Mouse (Mus musculus) CH12.LX (cell line): Measurements from ENCODE around the gene Hist1h3g. TPM values are rescaled to one million over a fixed set of nuclear protein-coding genes. Genes with fewer than 3 reads are reported as not detected.
A peak's percentile ranks its signal among the peaks of the same experiment; 100 is the strongest.
"Not testable (repeated sequence)": the region's sequence is repeated elsewhere in the genome, so short reads cannot be mapped to it uniquely, and the experiment has no call there.

Source experiments
- DNase-seq: peaks from one replicate; pipeline ENCODE4 v3.0.0-alpha.2; 2013; ENCODE audit errors: extremely low read depth
- H3K27ac ChIP-seq: 2 replicates; pipeline ENCODE4 v1.5.1; 2012; ENCODE audit warnings: low read depth, mild to moderate bottlenecking, control low read depth, moderate library complexity; ENCODE audit not compliant: insufficient read depth
- H3K27me3 ChIP-seq: replicated peaks from 2 replicates; pipeline ENCODE3; 2012; ENCODE audit warnings: inconsistent platforms
- H3K36me3 ChIP-seq, 2 experiments: replicated peaks in 1 of 2; 2 replicates each; pipeline versions ENCODE3 to v1.6.1; 2012; ENCODE audit warnings: inconsistent platforms in 1 of 2, low read length in 1 of 2, mild to moderate bottlenecking in 1 of 2, mixed read lengths in 1 of 2, moderate library complexity in 1 of 2; ENCODE audit not compliant: control insufficient read depth in 1 of 2, insufficient read depth in 1 of 2
- H3K4me1 ChIP-seq, 2 experiments: 2 replicates each; pipeline ENCODE4 v1.6.1; 2012; ENCODE audit warnings: inconsistent platforms in 1 of 2, moderate library complexity in 1 of 2; ENCODE audit not compliant: insufficient read depth in 2 of 2, control insufficient read depth in 1 of 2
- H3K4me2 ChIP-seq: 2 replicates; pipeline ENCODE4 v1.6.1; 2012; ENCODE audit warnings: low read depth, mild to moderate bottlenecking, control low read depth; ENCODE audit not compliant: poor library complexity, insufficient read depth, severe bottlenecking
- H3K4me3 ChIP-seq, 3 experiments: fragments of 150-350 bp in 1 of 3; sonication (generic) in 1 of 3; replicated peaks in 1 of 3; 2 replicates each; pipeline versions ENCODE3 to v1.5.1; 2011 to 2012; ENCODE audit warnings: low read depth in 2 of 3, low read length in 2 of 3, mild to moderate bottlenecking in 2 of 3, moderate library complexity in 2 of 3, control low read depth in 1 of 3, improper control_type of control experiment in 1 of 3, inconsistent platforms in 1 of 3, mixed read lengths in 1 of 3; ENCODE audit not compliant: poor library complexity in 1 of 3
- H3K79me2 ChIP-seq: replicated peaks from 2 replicates; pipeline ENCODE4 v1.6.1; 2012; ENCODE audit warnings: mild to moderate bottlenecking, moderate library complexity; ENCODE audit not compliant: control insufficient read depth, poor library complexity, insufficient read depth, severe bottlenecking; ENCODE audit errors: extremely low read depth
- H3K9ac ChIP-seq: 2 replicates; pipeline ENCODE4 v1.6.1; 2012; ENCODE audit warnings: low read depth, mild to moderate bottlenecking, control low read depth, moderate library complexity; ENCODE audit not compliant: insufficient read depth
- H3K9me3 ChIP-seq: replicated peaks from 2 replicates; pipeline ENCODE3; 2012; ENCODE audit warnings: low read length, inconsistent platforms, mixed read lengths
- BHLHE40 ChIP-seq: IDR thresholded peaks from 2 replicates; pipeline ENCODE4 v1.6.1; 2011; ENCODE audit warnings: mild to moderate bottlenecking, low read depth, low read length, improper control_type of control experiment
- CHD1 ChIP-seq: IDR thresholded peaks from 2 replicates; pipeline ENCODE4 v1.6.1; 2012; ENCODE audit warnings: low read depth, low read length, improper control_type of control experiment, inconsistent platforms
- CHD2 ChIP-seq: IDR thresholded peaks from 2 replicates; pipeline ENCODE4 v1.6.1; 2011; ENCODE audit warnings: low read length, improper control_type of control experiment
- CTCF ChIP-seq, 2 experiments: IDR thresholded peaks in 1 of 2; conservative IDR thresholded peaks in 1 of 2; 2 replicates each; pipeline ENCODE4 v1.5.1; 2011 to 2012; ENCODE audit warnings: low read depth in 2 of 2, low read length in 2 of 2, improper control_type of control experiment in 1 of 2, inconsistent platforms in 1 of 2, mild to moderate bottlenecking in 1 of 2, moderate library complexity in 1 of 2
- ELF1 ChIP-seq: IDR thresholded peaks from 2 replicates; pipeline ENCODE4 v1.6.1; 2014; ENCODE audit warnings: low read depth, mild to moderate bottlenecking, inconsistent platforms, low read length, improper control_type of control experiment
- ETS1 ChIP-seq: conservative IDR thresholded peaks from 2 replicates; pipeline ENCODE4 v1.6.1; 2012; ENCODE audit warnings: low read depth, mild to moderate bottlenecking, inconsistent platforms, low read length, improper control_type of control experiment, moderate library complexity
- HCFC1 ChIP-seq: IDR thresholded peaks from 2 replicates; pipeline ENCODE4 v1.6.1; 2012; ENCODE audit warnings: low read depth, mild to moderate bottlenecking, inconsistent platforms, low read length, improper control_type of control experiment
- IRF4 ChIP-seq: IDR thresholded peaks from 2 replicates; pipeline ENCODE4 v1.6.1; 2014; ENCODE audit warnings: low read depth, mild to moderate bottlenecking, inconsistent platforms, low read length, improper control_type of control experiment
- KAT2A ChIP-seq: IDR thresholded peaks from 2 replicates; pipeline ENCODE4 v1.6.1; 2012; ENCODE audit warnings: low read length, improper control_type of control experiment, inconsistent platforms; ENCODE audit not compliant: insufficient replicate concordance
- MAFK ChIP-seq: IDR thresholded peaks from 2 replicates; pipeline ENCODE4 v1.6.1; 2011; ENCODE audit warnings: low read length, improper control_type of control experiment; ENCODE audit not compliant: insufficient replicate concordance
- MAX ChIP-seq: IDR thresholded peaks from 2 replicates; pipeline ENCODE4 v1.6.1; 2011; ENCODE audit warnings: low read length, improper control_type of control experiment
- MAZ ChIP-seq: IDR thresholded peaks from 2 replicates; pipeline ENCODE4 v1.6.1; 2012; ENCODE audit warnings: low read depth, mild to moderate bottlenecking, inconsistent platforms, low read length, improper control_type of control experiment, moderate library complexity
- MXI1 ChIP-seq: IDR thresholded peaks from 2 replicates; pipeline ENCODE4 v1.6.1; 2011; ENCODE audit warnings: mild to moderate bottlenecking, low read depth, low read length, improper control_type of control experiment
- NELFE ChIP-seq: IDR thresholded peaks from 2 replicates; pipeline ENCODE4 v1.6.1; 2011; ENCODE audit warnings: low read depth, low read length, improper control_type of control experiment
- NRF1 ChIP-seq: IDR thresholded peaks from 2 replicates; pipeline ENCODE4 v1.6.1; 2014; ENCODE audit warnings: low read depth, mild to moderate bottlenecking, inconsistent platforms, low read length, improper control_type of control experiment, moderate library complexity
- POLR2A ChIP-seq: IDR thresholded peaks from 2 replicates; pipeline ENCODE4 v1.6.1; 2011; ENCODE audit warnings: low read depth, mild to moderate bottlenecking, improper control_type of control experiment, low read length
- POLR2AphosphoS2 ChIP-seq: IDR thresholded peaks from 2 replicates; pipeline ENCODE4 v1.6.1; 2011; ENCODE audit warnings: low read depth, low read length, improper control_type of control experiment
- RAD21 ChIP-seq: IDR thresholded peaks from 2 replicates; pipeline ENCODE4 v1.6.1; 2011; ENCODE audit warnings: low read depth, mild to moderate bottlenecking, low read length, improper control_type of control experiment, moderate library complexity
- RCOR1 ChIP-seq: conservative IDR thresholded peaks from 2 replicates; pipeline ENCODE4 v1.6.1; 2012; ENCODE audit warnings: low read depth, mild to moderate bottlenecking, inconsistent platforms, low read length, improper control_type of control experiment
- SIN3A ChIP-seq: IDR thresholded peaks from 2 replicates; pipeline ENCODE4 v1.6.1; 2012; ENCODE audit warnings: low read length, improper control_type of control experiment, inconsistent platforms
- SMC3 ChIP-seq: IDR thresholded peaks from 2 replicates; pipeline ENCODE4 v1.6.1; 2011; ENCODE audit warnings: low read depth, low read length, improper control_type of control experiment
- TBP ChIP-seq: conservative IDR thresholded peaks from 2 replicates; pipeline ENCODE4 v1.6.1; 2011; ENCODE audit warnings: low read depth, low read length, improper control_type of control experiment
- UBTF ChIP-seq: IDR thresholded peaks from 2 replicates; pipeline ENCODE4 v1.6.1; 2012; ENCODE audit warnings: low read depth, mild to moderate bottlenecking, inconsistent platforms, low read length, improper control_type of control experiment, moderate library complexity
- ZC3H11A ChIP-seq: IDR thresholded peaks from 2 replicates; pipeline ENCODE4 v1.6.1; 2012; ENCODE audit warnings: low read depth, mild to moderate bottlenecking, inconsistent platforms, low read length, improper control_type of control experiment
- ZMIZ1 ChIP-seq: IDR thresholded peaks from 2 replicates; pipeline ENCODE4 v1.6.1; 2012; ENCODE audit warnings: low read depth, mild to moderate bottlenecking, inconsistent platforms, low read length, improper control_type of control experiment
- dilution Hi-C: fragments of 300-500 bp; cut with MboI; formaldehyde crosslinking; loops from 2 replicates; pipeline ENCODE4 v1.14.3; 2020; ENCODE audit warnings: low sequenced_read_pairs; ENCODE audit not compliant: extremely low pct_unique_long_range_greater_than_20kb, extremely low pct_ligation_motif_present
- in situ Hi-C: fragments of 300-500 bp; cut with MboI; formaldehyde crosslinking; loops from 3 replicates; pipeline ENCODE4 v1.14.3; 2019; ENCODE audit warnings: low sequenced_read_pairs, low pct_ligation_motif_present, low pct_unique_long_range_greater_than_20kb, mixed read lengths
- polyA plus RNA-seq: library from polyadenylated mRNA; unstranded; fragments of >175 nt; gene quantifications from 2 replicates; pipeline ENCODE4 v1.2.1, GENCODE M21; 2012; ENCODE audit warnings: low read depth; ENCODE audit not compliant: insufficient read length
- total RNA-seq, 2 experiments: library from RNA; depleted of rRNA; stranded (reverse); fragments of 300-350 nt in 1 of 2; fragments of >200 nt in 1 of 2; gene quantifications; 2 replicates each; pipeline ENCODE4 v1.2.3; 2012 to 2014

Hist1h3g gene
- total and polyA plus RNA-seq, 3 experiments, result 3.4 to 608 (median 75.3) TPM

DNA sequence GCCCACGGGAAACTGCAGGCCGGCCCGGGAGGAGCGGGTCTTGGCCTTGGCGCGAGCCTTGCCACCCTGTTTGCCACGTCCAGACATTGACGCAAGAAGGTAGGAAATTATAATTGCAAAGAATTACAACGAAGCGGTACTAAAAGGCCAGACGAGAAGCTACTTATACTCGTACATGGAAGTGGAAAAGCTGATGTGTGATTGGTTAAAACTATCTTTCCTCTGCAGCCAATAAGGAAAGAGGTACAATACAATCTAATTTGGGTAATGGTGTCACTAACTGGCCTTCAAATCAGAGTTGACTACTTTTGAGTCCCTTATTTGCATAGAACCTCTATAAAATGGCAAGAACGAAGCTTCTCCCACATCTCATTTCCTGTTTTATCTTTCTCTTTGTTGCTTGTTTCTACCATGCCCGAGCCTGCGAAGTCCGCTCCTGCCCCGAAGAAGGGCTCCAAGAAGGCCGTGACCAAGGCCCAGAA, 35.8 kb downstream of the Hist1h3g start, which contains the start of the genes Hist1h2ae and Hist1h2bg (continued):
- TF ChIP-seq MAFK (no peak), RAD21 (no peak), ZC3H11A (no peak), SMC3 (no peak), IRF4 (no peak; the same call in 1 of the 2 replicates), POLR2A (peak; percentile 81), MXI1 (peak; percentile 49), ETS1 (no peak; the same call in 1 of the 2 replicates), ELF1 (peak; percentile 71), CTCF (conservative IDR thresholded peaks at IDR 0.05 in 1 of 2, IDR thresholded peaks at IDR 0.05 in 1 of 2; ENCODE audit: low read depth in 2 of 2, low read length in 2 of 2) (no peak), MAX (no peak)

DNA sequence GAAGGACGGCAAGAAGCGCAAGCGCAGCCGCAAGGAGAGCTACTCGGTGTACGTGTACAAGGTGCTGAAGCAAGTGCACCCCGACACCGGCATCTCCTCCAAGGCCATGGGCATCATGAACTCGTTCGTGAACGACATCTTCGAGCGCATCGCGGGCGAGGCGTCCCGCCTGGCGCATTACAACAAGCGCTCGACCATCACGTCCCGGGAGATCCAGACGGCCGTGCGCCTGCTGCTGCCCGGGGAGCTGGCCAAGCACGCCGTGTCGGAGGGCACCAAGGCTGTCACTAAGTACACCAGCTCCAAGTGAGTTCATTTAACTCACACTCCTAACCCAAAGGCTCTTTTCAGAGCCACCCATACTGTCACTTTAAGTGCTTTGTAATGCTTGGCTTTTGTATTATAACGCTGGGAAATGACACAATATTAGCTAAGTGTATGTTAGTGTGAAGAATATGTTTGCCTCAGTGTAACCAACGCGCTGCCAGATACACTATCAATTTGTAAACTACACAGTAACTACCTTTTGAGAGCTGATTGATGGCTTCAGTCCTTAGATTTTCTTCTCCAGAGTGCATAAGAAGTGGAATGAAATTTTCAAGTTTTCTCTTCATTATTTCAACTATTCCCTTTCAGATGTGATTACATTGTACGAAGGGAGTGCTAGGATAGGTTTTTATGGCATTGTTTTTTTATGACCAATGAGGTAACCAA, 36.4 kb downstream of the Hist1h3g start:
- peak overlapping the region; percentile 67; the same call in 1 of the 2 replicates for H3K4me2 ChIP-seq
- H3K27ac ChIP-seq, result peak overlapping the region; percentile 98
- H3K9me3 ChIP-seq, H3K79me2 ChIP-seq, H3K4me1 ChIP-seq, H3K36me3 ChIP-seq, dilution Hi-C loops, H3K27me3 ChIP-seq: not testable (repeated sequence)
- TF ChIP-seq UBTF (peak; percentile 99), POLR2AphosphoS2 (peak; percentile 100), NRF1 (peak; percentile 57), MAX (peak; percentile 43; the same call in 1 of the 2 replicates), CHD2 (peak; percentile 60; the same call in 1 of the 2 replicates), NELFE (peak; percentile 95), HCFC1 (peak; percentile 52), POLR2A (peak; percentile 92), MAFK (peak; percentile 20; the same call in 1 of the 2 replicates), SIN3A (peak; percentile 66), BHLHE40 (0 out of 2 replicates have a peak, but pooled peaks have one; percentile 19), ZMIZ1 (peak; percentile 99), TBP (peak; percentile 68), RCOR1 (peak; percentile 86; the same call in 1 of the 2 replicates), MXI1 (peak; percentile 51; the same call in 1 of the 2 replicates), KAT2A (0 out of 2 replicates have a peak, but pooled peaks have one; percentile 59), SMC3 (peak; percentile 17; the same call in 1 of the 2 replicates), MAZ (0 out of 2 replicates have a peak, but pooled peaks have one; percentile 42), CHD1 (peak; percentile 98)
- peak overlapping the region; percentile 91 for H3K9ac ChIP-seq
- in situ Hi-C loops, result loop anchor here (25.0 kb wide), 1 partner anchor 1834 kb away; the partner anchor contains the start of gene Hist1h4j
- peak overlapping the region; percentile 34 to 66 (median 36) for H3K4me3 ChIP-seq
- peak; percentile 66 for DNase-seq
